Mouse (Mus musculus): ENCODE data around the gene Pcyt1a.
"Not testable (repeated sequence)": the region's sequence is repeated elsewhere in the genome, so short reads cannot be mapped to it uniquely, and the experiment has no call there.

The Pcyt1a gene

GRCm38 (mm10) chr16:32469404-32470105 lies 38.8 kb downstream of the Pcyt1a start:
- no peak for DNase-seq (ENCODE audit: low read depth in 1 of 2, low spot score in 2 of 2)

DNA sequence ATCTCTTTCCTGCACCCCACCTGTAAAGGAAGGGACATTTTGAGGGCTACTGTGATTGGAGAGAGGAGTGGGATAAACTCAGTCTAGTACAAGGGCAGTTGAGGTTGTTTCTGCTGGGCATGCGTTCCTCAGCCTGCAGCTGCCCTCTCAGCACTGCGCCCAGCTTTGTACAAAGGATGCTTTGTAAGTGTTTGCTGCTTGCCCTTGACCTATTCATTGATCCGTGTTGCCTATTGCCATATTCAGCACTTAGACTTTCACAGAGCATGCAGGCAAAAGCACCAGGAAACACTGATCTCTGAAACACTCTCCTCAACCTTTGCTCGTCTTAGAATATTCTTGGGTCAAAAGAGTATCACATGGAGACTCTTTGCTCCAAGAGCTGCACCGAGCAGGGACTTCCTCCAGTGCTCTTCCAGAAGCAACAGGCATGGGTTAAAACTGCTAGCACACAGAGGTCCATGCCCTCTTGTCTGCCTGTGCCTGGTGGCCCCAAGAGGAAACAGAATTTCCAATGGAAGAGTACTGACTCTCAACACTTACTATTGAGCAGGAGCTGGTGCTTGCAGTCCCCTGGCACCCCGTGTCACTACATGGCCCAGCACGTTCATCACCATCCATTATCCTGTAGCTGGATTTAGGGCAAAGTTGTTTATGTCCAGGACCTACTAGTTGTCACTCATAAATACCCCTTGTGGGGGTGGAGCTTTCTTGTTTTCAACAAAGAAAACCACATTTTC lies 41.7 kb downstream of the Pcyt1a start:
- DNase-seq (ENCODE audit: low read depth in 1 of 2, low spot score in 2 of 2) = no peak

DNA sequence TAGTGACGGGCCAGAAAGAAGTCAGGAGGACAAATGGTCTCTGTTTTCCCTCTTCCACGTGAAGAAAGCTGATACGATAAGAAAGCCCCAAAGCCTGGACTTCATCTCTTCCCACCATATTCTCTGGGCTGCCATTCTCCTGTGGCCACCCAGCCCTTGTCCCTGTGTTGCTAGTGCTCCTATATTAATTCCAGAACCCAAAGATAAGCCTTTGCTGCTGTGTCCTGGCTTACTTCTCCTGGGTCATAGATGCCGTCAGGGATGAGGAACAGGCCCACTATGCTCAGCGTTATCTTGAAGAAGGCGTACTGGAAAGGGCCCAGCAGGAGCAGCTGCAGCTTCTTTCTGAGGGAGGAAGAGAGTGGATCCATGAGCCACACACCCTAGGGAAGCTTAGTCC lies 46.6 kb downstream of the Pcyt1a start:
- no peak for DNase-seq (ENCODE audit: low read depth in 1 of 2, low spot score in 2 of 2)

GRCm38 (mm10) chr16:32479415-32479814 lies 48.7 kb downstream of the Pcyt1a start:
- no peak for DNase-seq (ENCODE audit: low read depth in 1 of 2, low spot score in 2 of 2)

- DNase-seq (ENCODE audit: low read depth in 1 of 2, low spot score in 2 of 2) = no peak
Observed at GRCm38 (mm10) chr16:32484431-32484871, 53.7 kb downstream of the Pcyt1a start.

GRCm38 (mm10) chr16:32485209-32485608 lies 54.5 kb downstream of the Pcyt1a start:
- DNase-seq (ENCODE audit: low read depth in 1 of 2, low spot score in 2 of 2) = no peak

DNA sequence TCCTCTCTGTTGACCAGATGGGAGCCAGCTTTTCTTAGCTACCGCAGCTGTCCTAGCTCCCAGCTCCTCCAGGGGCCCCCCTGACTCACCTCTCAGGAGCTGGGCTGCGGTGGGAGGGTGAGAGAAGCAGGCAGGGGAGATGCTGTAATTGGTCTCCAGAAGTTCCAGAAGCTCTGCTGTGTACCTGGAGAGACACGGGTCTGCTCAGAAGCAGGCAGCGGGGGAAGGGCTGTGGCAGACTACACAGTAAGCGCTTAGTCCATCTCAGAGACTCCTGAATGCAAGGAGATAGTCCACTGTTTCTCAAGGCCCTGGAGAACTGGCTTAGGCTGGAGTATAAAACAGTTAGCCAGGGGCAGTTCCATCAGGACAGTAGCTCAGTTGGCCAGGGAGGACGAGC lies 55.3 kb downstream of the Pcyt1a start:
- DNase-seq (ENCODE audit: low read depth in 1 of 2, low spot score in 2 of 2) = no peak

GRCm38 (mm10) chr16:32487234-32488111 lies 56.8 kb downstream of the Pcyt1a start, which contains the start of gene Slc51a:
Gene Slc51a, minus strand, starts transcription at chr16:32487879.
- no peak for DNase-seq (ENCODE audit: low read depth in 1 of 2, low spot score in 2 of 2)

- no peak for DNase-seq (ENCODE audit: low read depth in 1 of 2, low spot score in 2 of 2)
Observed at GRCm38 (mm10) chr16:32488939-32489338, 58.2 kb downstream of the Pcyt1a start.

GRCm38 (mm10) chr16:32494371-32494770 lies 63.6 kb downstream of the Pcyt1a start:
- not testable (repeated sequence) for DNase-seq (ENCODE audit: low read depth in 1 of 2, low spot score in 2 of 2)

- no peak for DNase-seq (ENCODE audit: low read depth in 1 of 2, low spot score in 2 of 2)
Observed at GRCm38 (mm10) chr16:32495965-32496364, 65.2 kb downstream of the Pcyt1a start, which contains the start of gene Zdhhc19. Gene Zdhhc19, plus strand, starts transcription at chr16:32496265.

DNA sequence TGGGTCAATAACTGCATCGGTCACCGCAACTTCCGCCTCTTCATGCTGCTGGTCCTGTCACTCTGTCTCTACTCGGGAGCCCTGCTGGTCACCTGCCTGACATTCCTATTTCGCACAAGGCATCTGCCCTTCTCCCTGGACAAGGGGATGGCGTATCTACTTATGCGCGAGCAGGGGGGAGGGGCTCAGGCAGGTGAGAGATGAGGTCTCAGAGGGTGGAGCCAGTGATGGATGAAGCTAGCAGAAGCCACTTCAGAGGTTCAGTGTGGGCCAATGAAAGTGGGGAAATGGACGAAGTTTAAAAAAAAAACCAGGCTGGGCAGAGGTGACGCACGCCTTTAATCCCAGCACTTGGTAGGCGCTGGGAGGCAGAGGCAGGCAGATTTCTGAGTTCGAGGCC lies 68.3 kb downstream of the Pcyt1a start:
- no peak for DNase-seq (ENCODE audit: low read depth in 1 of 2, low spot score in 2 of 2)

- peak; percentile 45 to 71 for DNase-seq (ENCODE audit: low read depth in 1 of 2, low spot score in 2 of 2)
Observed at GRCm38 (mm10) chr16:32499430-32500037, 68.8 kb downstream of the Pcyt1a start.

GRCm38 (mm10) chr16:32501459-32501858 lies 70.7 kb downstream of the Pcyt1a start:
- DNase-seq (ENCODE audit: low read depth in 1 of 2, low spot score in 2 of 2) = no peak

GRCm38 (mm10) chr16:32502621-32503335 lies 72.1 kb downstream of the Pcyt1a start:
- DNase-seq (ENCODE audit: low read depth in 1 of 2, low spot score in 2 of 2) = no peak

DNA sequence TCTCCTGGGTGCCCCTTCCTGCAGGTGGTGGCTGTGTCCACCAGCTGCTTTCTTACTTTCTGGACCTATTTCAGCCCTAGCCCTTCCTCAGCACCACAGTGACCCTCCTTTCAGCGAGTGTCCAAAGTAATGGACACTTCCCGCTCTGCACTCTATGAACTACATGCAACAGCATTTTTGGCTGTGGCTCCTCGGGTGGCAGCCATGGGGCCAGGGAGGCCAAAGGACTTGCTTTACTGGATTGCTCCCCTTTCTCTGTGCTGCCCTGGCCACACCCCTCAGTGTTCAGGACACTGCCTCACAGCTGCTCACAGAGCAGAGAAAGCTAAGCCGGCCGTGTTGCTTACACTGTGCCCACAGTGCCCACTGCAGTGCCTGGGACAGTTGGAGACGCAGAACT lies 72.9 kb downstream of the Pcyt1a start:
- no peak for DNase-seq (ENCODE audit: low read depth in 1 of 2, low spot score in 2 of 2)

DNA sequence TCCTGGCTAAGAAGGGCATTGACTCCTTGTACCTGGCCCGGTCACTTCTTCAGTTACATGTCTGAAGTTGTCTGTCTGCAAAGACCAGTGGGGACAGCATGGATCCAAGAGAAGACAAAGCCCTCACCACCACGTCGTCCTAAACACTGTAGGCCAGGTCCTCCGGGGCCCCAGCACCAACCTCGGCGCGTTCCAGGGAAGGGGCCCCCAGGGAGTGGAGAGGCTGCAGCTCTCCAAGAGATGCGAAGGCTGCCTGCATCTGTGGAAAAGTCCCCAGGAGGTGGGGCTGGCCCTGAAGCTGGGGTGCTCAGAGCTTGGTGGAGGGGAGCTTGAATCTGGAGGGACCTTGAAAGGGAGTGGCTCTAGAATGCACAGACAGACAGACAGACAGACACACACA lies 75.6 kb downstream of the Pcyt1a start:
- DNase-seq (ENCODE audit: low read depth in 1 of 2, low spot score in 2 of 2) = no peak

GRCm38 (mm10) chr16:32506868-32507267 lies 76.1 kb downstream of the Pcyt1a start:
- no peak for DNase-seq (ENCODE audit: low read depth in 1 of 2, low spot score in 2 of 2)

DNA sequence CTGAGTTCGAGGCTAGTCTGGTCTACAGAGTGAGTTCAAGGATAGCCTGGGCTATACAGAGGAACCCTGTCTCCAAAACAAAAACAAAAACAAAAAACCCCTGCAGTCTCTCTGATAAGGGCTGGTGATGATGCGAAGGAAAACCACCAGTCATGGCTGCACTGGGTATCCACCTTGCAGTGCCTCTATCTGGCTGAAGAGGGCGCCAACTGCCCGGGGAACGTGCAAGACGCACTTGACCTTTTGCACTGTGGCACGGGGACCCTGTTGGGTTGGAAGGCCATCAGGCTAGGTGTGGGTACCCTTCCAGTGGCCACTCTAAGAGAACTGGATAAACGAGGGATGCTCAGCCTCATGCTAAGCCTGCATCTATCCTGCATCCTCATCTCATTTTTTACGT lies 76.7 kb downstream of the Pcyt1a start:
- peak; percentile 25 to 48 for DNase-seq (ENCODE audit: low read depth in 1 of 2, low spot score in 2 of 2)

DNA sequence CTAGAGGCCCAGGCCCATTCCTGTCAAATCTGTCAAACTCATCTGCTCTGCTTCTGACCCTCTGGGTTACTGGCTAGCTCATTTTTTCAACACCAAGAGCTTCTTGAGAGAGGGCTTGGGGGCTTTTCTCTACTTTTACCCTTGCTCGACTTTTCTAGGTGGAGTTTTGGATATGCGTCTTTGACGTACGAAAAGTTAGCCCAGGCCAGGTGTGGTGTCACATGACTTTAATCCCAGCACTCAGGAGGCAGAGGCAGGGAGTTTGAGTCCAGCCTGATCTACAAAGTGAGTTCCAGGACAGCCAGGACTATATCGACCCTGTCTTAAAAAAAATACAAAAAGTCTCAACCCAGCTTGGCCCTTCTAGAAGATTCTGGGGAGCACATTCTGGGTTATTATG lies 77.3 kb downstream of the Pcyt1a start:
- DNase-seq (ENCODE audit: low read depth in 1 of 2, low spot score in 2 of 2) = no peak

Measured in monocyte, adult 2 months (primary cell).